Mouse (Mus musculus): Measurements from ENCODE around the gene Lrrc72.
A peak's percentile ranks its signal among the peaks of the same experiment; 100 is the strongest.
"Not testable (repeated sequence)": the region's sequence is repeated elsewhere in the genome, so short reads cannot be mapped to it uniquely, and the experiment has no call there.

The Lrrc72 gene

DNA sequence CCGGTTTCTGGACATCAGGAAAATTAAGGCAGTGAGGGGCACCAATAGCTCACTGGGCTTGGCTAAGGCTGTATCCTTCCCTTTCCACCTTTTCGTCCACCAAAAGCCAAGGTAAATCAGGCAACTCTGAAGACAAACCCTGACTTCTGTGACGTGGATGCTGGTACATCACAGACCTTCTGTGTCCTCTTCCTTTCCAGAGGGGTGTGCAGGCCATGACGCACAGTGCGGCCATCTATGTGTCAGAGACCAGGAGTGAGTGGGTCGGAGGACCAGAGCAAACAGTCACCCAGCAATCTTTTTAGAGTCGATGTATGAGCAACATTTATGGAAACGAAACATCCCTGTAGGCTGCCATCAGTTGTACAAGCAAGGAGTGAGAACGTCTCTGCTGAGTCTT lies at the start of gene Lrrc72:
TSS of gene Lrrc72 (minus strand) at position 101 of the 400 bp plus-strand sequence.
- DNase-seq (ENCODE audit: inconsistent ontology term) = no peak

DNA sequence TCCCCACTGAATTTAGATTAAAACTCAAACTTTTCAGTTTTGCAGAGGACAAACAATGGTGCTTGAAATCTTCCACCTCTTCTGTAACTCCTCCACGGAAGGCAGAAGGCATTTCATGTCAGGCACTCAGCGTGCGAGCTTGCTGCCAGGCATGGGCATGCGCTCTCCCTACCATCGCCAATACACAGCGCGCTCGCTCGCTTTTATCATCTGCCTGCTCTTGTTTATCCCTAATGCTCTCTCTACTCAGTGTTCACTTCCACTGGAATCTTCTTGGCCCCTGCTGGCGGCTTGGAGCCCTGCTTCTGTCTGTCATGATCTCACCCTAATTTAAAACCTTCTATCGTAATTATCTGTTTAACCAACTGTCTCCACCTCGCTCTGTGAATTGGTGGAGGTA lies 49.1 kb upstream of the Lrrc72 start:
- no peak for DNase-seq (ENCODE audit: inconsistent ontology term)

GRCm38 (mm10) chr12:36291346-36291745 lies 38.1 kb upstream of the Lrrc72 start:
- peak; percentile 59 for DNase-seq (ENCODE audit: inconsistent ontology term)

GRCm38 (mm10) chr12:36290465-36290864 lies 37.3 kb upstream of the Lrrc72 start:
- DNase-seq (ENCODE audit: inconsistent ontology term) = no peak

DNA sequence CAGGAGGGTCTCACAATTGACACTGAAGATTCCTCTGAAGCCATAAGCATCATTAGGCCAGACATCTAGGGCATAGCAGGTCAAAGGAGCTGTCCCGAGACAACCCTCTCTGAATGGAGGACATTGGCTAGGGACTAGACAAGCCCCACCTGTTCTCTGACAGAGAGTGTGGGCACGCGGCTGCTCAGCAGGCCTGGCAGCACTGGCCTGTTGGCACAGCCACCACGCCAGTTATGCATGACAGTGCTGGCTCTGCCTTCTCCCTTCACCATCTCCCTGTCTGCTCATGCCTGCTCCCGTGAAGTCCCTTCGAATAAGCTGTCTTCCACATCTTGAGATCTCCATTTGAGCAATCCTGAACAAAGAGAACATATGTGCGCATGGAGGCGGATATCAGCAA lies 36.4 kb upstream of the Lrrc72 start:
- DNase-seq (ENCODE audit: inconsistent ontology term) = peak; percentile 54

GRCm38 (mm10) chr12:36274823-36275222 lies 21.6 kb upstream of the Lrrc72 start:
- no peak for DNase-seq (ENCODE audit: inconsistent ontology term)

DNA sequence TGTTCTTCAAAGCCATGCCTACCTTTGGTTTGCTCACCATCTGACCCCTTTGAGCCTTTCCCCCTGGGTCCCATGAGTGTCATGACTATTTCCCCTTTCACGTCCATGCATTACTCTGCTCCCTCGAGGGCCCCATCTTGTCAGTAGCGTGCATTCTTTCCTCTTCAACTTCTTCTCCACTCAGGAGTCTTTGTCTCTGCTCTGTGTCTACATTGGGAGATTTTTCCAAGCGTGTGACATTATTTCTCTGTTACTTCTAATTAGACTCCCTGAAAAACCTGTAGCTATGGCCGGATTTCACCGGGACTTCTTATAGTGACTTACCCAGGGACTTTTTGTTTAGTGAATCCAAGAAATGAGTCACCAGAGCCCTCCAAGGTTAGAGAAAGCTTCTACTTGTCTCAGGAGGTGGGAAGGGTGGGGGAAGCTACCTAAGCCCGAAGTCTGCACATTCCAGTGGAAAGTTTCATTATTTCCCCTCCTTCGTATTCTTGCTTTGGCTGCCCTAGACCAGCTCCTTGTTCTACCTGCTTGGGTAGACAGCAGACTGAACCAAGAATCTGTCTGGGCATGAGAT lies 14.6 kb upstream of the Lrrc72 start:
- DNase-seq (ENCODE audit: inconsistent ontology term) = no peak

GRCm38 (mm10) chr12:36262116-36262721 lies 9.0 kb upstream of the Lrrc72 start:
- DNase-seq (ENCODE audit: inconsistent ontology term) = no peak

GRCm38 (mm10) chr12:36255413-36255812 lies 2.2 kb upstream of the Lrrc72 start:
- peak; percentile 30 for DNase-seq (ENCODE audit: inconsistent ontology term)

DNA sequence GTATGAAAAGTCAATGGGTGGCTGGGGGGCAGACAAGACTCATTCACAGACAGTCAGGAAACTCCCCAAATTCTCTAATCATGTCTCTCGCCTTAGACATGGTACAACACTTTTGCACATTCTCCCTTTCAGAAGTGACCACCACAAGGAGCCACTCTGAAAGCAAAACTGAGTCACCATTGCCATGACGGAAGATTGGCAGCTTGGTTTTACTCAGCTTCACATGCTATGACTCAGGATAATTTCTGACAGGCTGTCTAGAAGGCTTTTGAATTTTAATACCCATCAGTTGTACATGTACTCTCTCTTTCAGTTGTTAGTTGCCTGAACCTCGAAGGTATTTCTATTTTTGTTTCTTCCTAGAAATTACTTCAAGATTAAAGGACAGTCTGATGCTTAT lies 12.0 kb downstream of the Lrrc72 start:
- DNase-seq (ENCODE audit: inconsistent ontology term) = no peak

GRCm38 (mm10) chr12:36231386-36231785 lies 21.8 kb downstream of the Lrrc72 start:
- no peak for DNase-seq (ENCODE audit: inconsistent ontology term)

GRCm38 (mm10) chr12:36224392-36224791 lies 28.8 kb downstream of the Lrrc72 start:
- no peak for DNase-seq (ENCODE audit: inconsistent ontology term)

GRCm38 (mm10) chr12:36216905-36217304 lies 36.3 kb downstream of the Lrrc72 start:
- no peak for DNase-seq (ENCODE audit: inconsistent ontology term)

DNA sequence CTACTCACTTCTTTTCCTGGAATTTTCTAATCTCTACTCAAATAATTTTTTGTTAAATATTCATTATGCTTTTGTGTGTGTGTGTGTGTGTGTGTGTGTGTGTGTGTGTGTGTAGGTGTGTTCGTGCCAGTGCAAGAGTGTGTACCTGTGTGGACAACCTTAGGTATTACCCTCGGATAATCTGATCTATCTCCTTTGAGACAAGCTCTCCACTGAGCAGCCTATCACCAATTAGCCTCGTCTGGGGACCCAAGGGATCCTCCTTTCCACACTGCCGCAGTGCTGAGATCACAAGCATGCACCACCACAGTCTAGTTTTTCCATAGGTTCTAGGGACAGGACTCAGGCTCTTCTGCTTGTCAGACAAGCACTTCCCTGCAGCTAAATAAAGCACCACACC lies 37.0 kb downstream of the Lrrc72 start:
- no peak for DNase-seq (ENCODE audit: inconsistent ontology term)

GRCm38 (mm10) chr12:36215149-36215480 lies 38.1 kb downstream of the Lrrc72 start:
- DNase-seq (ENCODE audit: inconsistent ontology term) = no peak

- DNase-seq (ENCODE audit: inconsistent ontology term) = no peak
These were observed 38.6 kb downstream of the Lrrc72 start for GRCm38 (mm10) chr12:36214389-36215148.

DNA sequence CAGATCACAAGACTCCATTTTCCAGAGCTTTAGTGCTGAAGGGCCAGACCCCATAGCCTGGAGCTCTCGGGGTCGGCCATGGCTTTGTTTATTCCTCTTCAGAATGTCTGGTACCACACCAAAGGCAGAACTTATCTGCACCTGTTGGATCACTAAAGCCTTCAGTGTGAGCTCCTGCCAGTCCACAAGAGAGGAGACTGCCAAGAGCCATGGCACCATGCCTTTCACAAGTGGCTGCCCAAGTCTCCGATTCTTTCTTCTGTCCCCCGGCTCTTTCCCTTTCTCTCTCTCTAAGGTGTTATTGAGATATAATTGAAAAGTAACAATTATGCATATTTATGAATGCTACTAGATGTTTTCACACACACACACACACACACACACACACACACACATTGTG lies 43.1 kb downstream of the Lrrc72 start:
- no peak for DNase-seq (ENCODE audit: inconsistent ontology term)

DNA sequence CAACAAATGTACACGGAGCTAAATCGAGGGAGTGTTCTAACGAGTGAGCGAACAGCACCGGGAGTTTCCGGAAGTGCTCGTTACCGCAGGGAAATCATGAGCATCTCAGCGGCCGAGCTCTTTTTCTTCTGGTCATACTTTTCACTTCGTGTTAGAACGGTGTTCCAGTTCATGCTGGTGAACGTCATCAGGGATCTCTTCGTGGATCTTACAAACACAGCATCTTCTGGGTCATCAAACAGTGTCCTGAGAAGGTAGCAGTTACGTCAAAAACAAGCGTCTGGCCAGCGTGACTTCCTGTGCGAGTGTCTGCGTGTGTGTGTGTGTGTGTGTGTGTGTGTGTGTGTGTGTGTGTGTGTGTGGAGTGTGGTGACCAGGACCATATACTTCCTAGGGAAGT lies 44.7 kb downstream of the Lrrc72 start:
- peak; percentile 44 for DNase-seq (ENCODE audit: inconsistent ontology term)

DNA sequence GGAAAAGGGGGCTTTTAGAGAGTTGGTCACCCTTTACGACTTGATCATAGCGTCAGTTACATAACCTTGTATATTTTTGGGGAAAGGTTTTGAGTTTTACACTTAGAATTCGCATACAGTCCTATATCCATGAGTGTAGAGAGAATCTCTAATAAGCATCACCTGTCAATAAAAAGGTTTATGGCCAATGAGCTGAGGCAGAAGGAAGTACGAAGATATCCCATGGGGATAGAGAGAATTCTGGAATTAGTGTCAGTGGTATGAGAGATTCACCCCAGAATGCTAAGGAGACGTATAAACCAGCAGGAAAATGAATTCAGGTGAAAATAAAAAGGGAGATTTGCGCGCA lies 45.4 kb downstream of the Lrrc72 start:
- DNase-seq (ENCODE audit: inconsistent ontology term) = peak; percentile 21

GRCm38 (mm10) chr12:36207072-36207799 lies 46.0 kb downstream of the Lrrc72 start:
- DNase-seq (ENCODE audit: inconsistent ontology term) = peak; percentile 78

- not testable (repeated sequence) for DNase-seq (ENCODE audit: inconsistent ontology term)
These were observed 47.5 kb downstream of the Lrrc72 start for GRCm38 (mm10) chr12:36205579-36206119.

DNA sequence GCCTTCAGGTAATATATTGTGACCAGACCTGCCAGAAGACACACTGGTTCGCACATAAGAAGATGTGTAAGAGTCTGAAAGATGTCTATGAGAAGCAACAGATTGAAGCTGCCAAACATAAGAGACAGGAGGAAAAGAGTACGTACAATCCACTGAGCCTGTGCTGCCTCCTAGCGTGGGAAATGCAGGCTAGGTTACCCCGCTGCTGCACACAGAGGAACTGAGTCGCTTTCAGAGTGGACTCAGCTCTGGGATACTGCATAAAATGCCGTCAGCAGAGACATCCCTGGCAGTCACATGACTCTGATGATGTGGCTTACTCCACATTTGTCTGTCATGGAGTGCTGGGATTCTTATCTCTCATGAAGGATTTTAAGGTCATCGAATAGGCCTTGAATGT lies 58.2 kb downstream of the Lrrc72 start:
- DNase-seq (ENCODE audit: inconsistent ontology term) = no peak

Data from Muller cell, postnatal 12 days (primary cell).